Mouse (Mus musculus) neural tube, embryonic 14.5 days (tissue): ENCODE measurements around the gene Opcml. TPM values are rescaled to one million over a fixed set of nuclear protein-coding genes. Genes with fewer than 3 reads are reported as not detected.
A peak's percentile ranks its signal among the peaks of the same experiment; 100 is the strongest.

Experiments
- ATAC-seq: fragments of 200-750 bp; cut with Nextera tagmentation; 2 replicates; pipeline ENCODE4 v1.8.0; 2017; ENCODE audit warnings: low read depth, mild to moderate bottlenecking, moderate TSS enrichment, moderate library complexity
- H3K27ac ChIP-seq: fragments of 300-500 bp; sonication (generic); 2 replicates; pipeline ENCODE4 v1.5.1; 2014; ENCODE audit warnings: low read depth, mild to moderate bottlenecking, control low read depth, low read length, moderate library complexity, mixed read lengths
- H3K27me3 ChIP-seq: fragments of 300-500 bp; sonication (generic); 2 replicates; pipeline ENCODE4 v1.6.1; 2014; ENCODE audit warnings: low read length; ENCODE audit not compliant: control insufficient read depth, insufficient read depth
- H3K36me3 ChIP-seq: fragments of 300-500 bp; sonication (generic); 2 replicates; pipeline ENCODE4 v1.6.1; 2014; ENCODE audit warnings: low read length, mixed read lengths; ENCODE audit not compliant: control insufficient read depth, insufficient read depth
- H3K4me1 ChIP-seq: fragments of 300-500 bp; sonication (generic); 2 replicates; pipeline ENCODE4 v1.6.1; 2014; ENCODE audit warnings: low read length; ENCODE audit not compliant: control insufficient read depth, insufficient read depth
- H3K4me2 ChIP-seq: fragments of 300-500 bp; sonication (generic); 2 replicates; pipeline ENCODE4 v1.6.1; 2014; ENCODE audit warnings: mild to moderate bottlenecking, low read depth, low read length, control low read depth
- H3K4me3 ChIP-seq: fragments of 300-500 bp; sonication (generic); 2 replicates; pipeline ENCODE4 v1.5.1; 2014; ENCODE audit warnings: low read depth, low read length, control low read depth, mixed read lengths
- H3K9ac ChIP-seq: fragments of 300-500 bp; sonication (generic); replicated peaks from 2 replicates; pipeline ENCODE4 v1.6.1; 2014; ENCODE audit warnings: low read depth, mild to moderate bottlenecking, control low read depth, low read length, mixed read lengths
- H3K9me3 ChIP-seq: fragments of 300-500 bp; sonication (generic); 2 replicates; pipeline ENCODE4 v1.6.1; 2016; ENCODE audit warnings: low read length; ENCODE audit not compliant: control insufficient read depth
- WGBS: fragments of 180-500 bp; shearing (Covaris S2); extraction: QIAGEN DNeasy Blood & Tissue Kit; methylation state at CpG from one replicate; pipeline ENCODE4 v1.1.7; 2014; 5-methylcytosine and 5-hydroxymethylcytosine counted together
- polyA plus RNA-seq: library from polyadenylated mRNA; unstranded; fragments of >200 nt; fragmentation: Nextera tagmentation; extraction: Ambion mirVana; gene quantifications from 2 replicates; pipeline ENCODE4 v1.2.1, GENCODE M21; 2014

Gene Opcml
- polyA plus RNA-seq, 1 experiment from 2014 or later: 49.3 TPM

DNA sequence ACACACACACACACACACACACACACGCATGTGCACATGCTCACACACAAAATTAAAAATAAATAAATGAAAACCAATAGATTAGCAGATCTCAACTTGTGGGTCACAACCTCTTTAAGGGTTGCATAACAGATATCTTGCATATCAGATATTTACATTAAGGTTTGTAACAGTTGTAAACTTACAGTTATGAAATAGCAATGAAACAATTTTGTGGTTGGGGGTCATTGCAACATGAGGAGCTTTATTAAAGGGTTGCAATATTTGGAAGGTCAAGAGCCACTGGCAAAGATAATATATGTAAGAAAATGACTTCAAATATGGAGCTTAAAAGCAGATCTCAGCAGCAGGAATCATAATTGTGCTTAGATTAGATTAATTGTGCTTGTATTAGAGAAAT is 132.9 kb downstream of the Opcml start:
- 95% methylated on average over 1 of the region's 1 CpGs for WGBS
- Histone ChIP-seq H3K27me3 (no peaks in the 10 kb centered on the region), H3K4me3 (no peak overlapping the region), H3K4me1 (0 out of 2 replicates have a peak, but pooled peaks cover 2% of the 10 kb centered on the region), H3K9ac (no peak overlapping the region), H3K27ac (no peak overlapping the region), H3K9me3 (no peaks in the 10 kb centered on the region), H3K36me3 (no peaks in the 10 kb centered on the region), H3K4me2 (no peak overlapping the region)
- no peak for ATAC-seq

DNA sequence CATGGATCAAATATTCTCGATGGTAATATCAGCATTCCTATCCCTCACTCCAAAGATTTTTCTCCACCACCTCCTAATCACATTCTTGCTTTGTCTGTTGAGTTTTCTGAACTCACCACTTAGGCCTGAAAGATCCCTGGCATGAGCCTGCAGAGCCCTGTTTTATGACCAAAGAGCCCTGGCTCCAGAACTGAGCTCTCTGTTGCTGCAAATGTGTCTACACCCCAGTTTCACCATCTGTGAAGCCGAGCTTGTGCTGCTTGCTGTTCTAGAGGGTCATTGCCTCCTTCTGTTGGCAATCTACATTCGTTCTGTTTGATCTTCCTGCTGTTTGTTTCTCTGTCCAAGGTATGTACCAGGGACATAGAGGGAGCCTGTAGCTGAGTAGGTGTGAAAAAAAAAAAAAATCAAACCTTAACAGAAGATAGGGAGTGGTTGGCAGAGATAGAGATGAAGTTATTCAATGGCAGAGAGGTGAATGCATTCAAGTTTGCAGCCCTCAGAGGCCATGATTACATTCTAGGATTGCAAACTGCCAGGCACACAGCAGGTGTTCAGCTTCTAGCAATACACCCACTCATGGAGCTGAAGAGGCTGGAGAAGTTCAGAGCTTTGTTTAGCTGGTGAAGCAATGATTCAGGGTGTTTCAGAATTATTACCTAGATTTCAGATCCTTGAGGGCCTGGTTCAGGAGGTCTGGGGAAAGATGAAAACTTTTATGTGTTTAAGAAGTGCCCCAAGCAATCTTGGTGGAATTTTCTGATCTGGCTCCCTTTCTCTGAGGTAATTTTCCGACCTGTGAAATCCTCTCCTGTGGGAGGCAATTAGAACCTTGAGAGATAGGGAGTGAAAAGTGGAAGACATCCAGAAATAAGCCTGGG is 133.6 kb downstream of the Opcml start:
- 67% methylated on average over 4 of the region's 4 CpGs for WGBS
- no peak for ATAC-seq
- H3K9ac ChIP-seq: no peak overlapping the region

DNA sequence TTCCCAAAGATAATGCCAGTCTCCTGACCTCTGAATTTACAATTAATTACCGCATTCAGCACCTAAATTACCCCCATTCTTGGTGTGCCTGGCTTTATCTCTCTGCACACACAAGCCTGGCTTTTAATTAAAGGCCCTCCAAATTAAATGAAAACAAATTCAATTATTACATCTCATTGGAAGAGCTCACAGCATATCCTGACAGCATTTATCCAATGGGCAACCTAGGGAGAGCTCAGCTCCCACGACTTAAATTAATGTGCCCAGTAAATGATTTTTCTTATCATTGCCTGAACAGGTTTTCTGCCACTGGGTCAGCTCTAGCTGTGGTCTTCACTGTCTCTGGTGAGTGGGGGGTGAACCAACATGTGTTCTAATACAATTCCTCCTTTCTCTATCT is 135.1 kb downstream of the Opcml start:
- no peaks in the 10 kb centered on the region for H3K9me3 ChIP-seq
- H3K4me3 ChIP-seq: no peak overlapping the region
- 36% methylated on average over 2 of the region's 2 CpGs for WGBS
- ATAC-seq: no peak; the same call in 1 of the 2 replicates
- no peaks in the 10 kb centered on the region for H3K36me3 ChIP-seq
- no peak overlapping the region for H3K4me2 ChIP-seq
- H3K4me1 ChIP-seq: 0 out of 2 replicates have a peak, but pooled peaks cover 2% of the 10 kb centered on the region
- H3K27ac ChIP-seq: no peak overlapping the region
- no peaks in the 10 kb centered on the region for H3K27me3 ChIP-seq
- no peak overlapping the region for H3K9ac ChIP-seq

More for the DNA sequence above, 133.6 kb downstream of the Opcml start:
- 0 out of 2 replicates have a peak, but pooled peaks cover 2% of the 10 kb centered on the region for H3K4me1 ChIP-seq
- no peaks in the 10 kb centered on the region for H3K27me3 ChIP-seq
- H3K4me2 ChIP-seq: no peak overlapping the region
- H3K4me3 ChIP-seq: no peak overlapping the region
- no peaks in the 10 kb centered on the region for H3K36me3 ChIP-seq
- no peaks in the 10 kb centered on the region for H3K9me3 ChIP-seq
- no peak overlapping the region for H3K27ac ChIP-seq

DNA sequence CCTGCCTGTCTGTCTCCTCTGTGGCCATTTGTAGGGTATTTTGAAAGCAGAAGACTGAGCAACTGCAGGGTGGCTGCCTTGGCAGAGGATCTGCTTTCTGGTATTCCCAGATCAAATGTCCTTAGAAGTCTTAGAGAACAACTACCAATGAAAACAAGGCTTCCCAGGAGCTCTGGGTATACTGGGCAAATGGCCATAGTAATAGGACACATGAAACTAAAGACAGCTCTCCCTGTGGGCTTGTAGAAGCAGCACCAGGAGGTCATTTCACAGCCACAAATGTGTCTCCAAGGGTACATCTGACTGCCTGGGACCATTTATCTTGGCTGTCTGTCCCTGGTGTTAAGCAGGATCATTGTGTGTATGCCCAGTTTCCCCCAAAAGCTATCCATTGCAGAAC is 146.7 kb downstream of the Opcml start:
- no peak overlapping the region for H3K9ac ChIP-seq
- H3K27me3 ChIP-seq: no peaks in the 10 kb centered on the region
- peak; percentile 74 for ATAC-seq
- H3K36me3 ChIP-seq: no peaks in the 10 kb centered on the region
- H3K4me2 ChIP-seq: no peak overlapping the region
- H3K27ac ChIP-seq: no peak overlapping the region
- peaks cover 3% of the 10 kb centered on the region; the same call in 1 of the 2 replicates for H3K4me1 ChIP-seq
- H3K4me3 ChIP-seq: no peak overlapping the region
- no peaks in the 10 kb centered on the region for H3K9me3 ChIP-seq

DNA sequence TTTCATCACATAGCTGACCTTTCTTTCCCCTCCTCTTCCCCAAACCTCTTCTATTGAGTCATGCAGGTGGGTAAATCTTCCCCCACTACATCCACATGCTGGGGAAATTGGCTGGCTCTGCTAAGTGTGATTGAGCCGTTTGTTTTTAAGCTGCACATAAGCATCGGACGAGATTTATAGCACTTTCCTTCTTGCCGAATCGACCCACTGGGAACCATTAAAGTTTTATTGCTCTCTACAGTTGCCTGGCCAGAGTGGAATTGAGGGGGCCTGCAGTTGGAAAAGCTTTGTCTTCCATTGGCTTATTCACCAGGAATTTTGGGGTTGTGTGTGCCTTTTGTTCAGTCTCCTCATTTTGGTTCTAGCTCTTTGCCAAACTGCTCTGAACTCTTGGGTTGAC is 147.1 kb downstream of the Opcml start:
- Histone ChIP-seq H3K36me3 (no peaks in the 10 kb centered on the region), H3K4me3 (no peak overlapping the region), H3K27ac (no peak overlapping the region), H3K4me2 (no peak overlapping the region), H3K9ac (no peak overlapping the region), H3K27me3 (no peaks in the 10 kb centered on the region), H3K4me1 (peaks cover 3% of the 10 kb centered on the region; the same call in 1 of the 2 replicates), H3K9me3 (no peaks in the 10 kb centered on the region)
- WGBS: 4% methylated on average over 5 of the region's 5 CpGs
- peak; percentile 68 for ATAC-seq

DNA sequence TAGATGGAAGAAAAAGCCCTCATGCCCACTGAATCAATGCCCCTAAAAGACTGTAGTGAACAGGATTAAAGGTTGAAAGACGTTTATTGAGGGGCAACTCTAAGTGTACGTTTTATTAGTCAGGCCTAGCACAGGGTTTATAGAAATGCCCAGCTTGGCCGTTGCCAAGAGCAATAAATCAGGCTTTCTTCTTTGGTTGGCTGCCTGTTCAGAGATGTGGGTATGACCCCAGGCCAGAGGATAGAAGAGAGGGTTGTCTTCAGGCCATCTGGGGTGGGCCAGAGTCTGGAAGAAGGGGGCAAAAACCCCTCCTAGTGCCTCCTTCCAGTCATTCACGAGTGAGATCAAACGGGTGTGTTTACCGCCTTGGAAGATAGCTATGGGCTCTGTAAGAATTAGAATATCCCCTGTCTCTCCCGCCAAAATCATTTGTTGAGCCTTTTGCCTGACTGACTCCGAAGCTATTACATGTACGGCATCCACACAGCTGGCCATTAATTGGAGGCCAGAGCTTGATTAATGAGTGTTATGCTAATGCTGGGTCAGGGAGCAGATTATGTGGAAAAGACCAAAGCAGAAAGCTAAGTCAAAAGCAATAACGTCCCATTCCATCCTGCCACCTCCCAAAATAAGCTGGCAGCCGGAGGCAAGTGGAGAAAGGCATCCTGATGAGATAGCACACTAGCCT is 154.9 kb downstream of the Opcml start:
- Histone ChIP-seq H3K4me1 (no peaks in the 10 kb centered on the region), H3K4me2 (no peak overlapping the region), H3K9ac (no peak overlapping the region), H3K27ac (no peak overlapping the region), H3K27me3 (no peaks in the 10 kb centered on the region), H3K9me3 (no peaks in the 10 kb centered on the region), H3K4me3 (no peak overlapping the region), H3K36me3 (no peaks in the 10 kb centered on the region)
- ATAC-seq: peak; percentile 86; the same call in 1 of the 2 replicates
- WGBS: 12% methylated on average over 11 of the region's 11 CpGs

DNA sequence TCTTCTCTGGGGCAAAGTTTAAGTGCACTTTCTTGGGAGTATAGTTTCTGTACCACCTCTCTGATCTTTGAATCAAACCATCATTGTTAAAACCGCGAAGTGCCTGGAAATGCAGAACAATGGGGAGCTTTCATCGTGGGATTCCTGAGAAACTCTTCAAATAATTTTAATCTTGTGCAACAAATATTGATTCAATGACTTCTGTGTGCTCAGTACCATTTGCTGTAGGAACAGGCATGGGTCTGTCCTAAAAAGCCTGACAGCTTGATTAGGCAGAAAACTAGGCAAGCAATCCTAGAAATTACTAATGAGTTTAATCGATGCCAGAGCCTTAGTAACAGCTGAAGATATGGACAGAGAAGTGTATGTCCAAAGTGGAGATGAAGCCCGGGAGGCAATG is 160.5 kb downstream of the Opcml start:
- H3K27ac ChIP-seq: no peak overlapping the region
- no peaks in the 10 kb centered on the region for H3K4me1 ChIP-seq
- no peaks in the 10 kb centered on the region for H3K36me3 ChIP-seq
- no peaks in the 10 kb centered on the region for H3K27me3 ChIP-seq
- H3K9ac ChIP-seq: no peak overlapping the region
- H3K4me3 ChIP-seq: no peak overlapping the region
- H3K4me2 ChIP-seq: no peak overlapping the region
- ATAC-seq: no peak
- 55% methylated on average over 5 of the region's 5 CpGs for WGBS
- H3K9me3 ChIP-seq: no peaks in the 10 kb centered on the region

DNA sequence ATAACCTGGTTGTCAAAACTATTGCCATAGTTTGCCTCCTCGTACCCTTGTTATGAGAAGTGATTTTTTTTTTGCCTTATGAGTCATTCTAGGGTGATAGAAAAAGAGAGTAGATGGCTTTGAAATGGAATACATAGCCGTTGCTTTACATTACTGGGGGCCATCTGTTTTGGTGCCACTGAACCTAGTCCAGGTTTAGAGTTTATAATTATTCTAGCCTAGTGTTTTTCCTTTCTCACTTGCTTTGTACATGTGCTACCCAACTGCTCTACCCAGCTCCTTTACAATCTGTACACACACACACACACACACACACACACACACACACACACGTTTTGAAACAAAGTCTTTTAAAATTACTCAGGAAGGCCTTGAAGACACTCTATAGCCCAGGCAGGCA is 171.1 kb downstream of the Opcml start:
- no peak for ATAC-seq
- no peaks in the 10 kb centered on the region for H3K36me3 ChIP-seq
- no peak overlapping the region for H3K9ac ChIP-seq
- H3K27ac ChIP-seq: no peak overlapping the region
- H3K4me1 ChIP-seq: no peaks in the 10 kb centered on the region
- H3K4me2 ChIP-seq: no peak overlapping the region
- H3K27me3 ChIP-seq: no peaks in the 10 kb centered on the region
- WGBS: 76% methylated on average over 3 of the region's 3 CpGs
- no peaks in the 10 kb centered on the region for H3K9me3 ChIP-seq
- no peak overlapping the region for H3K4me3 ChIP-seq

DNA sequence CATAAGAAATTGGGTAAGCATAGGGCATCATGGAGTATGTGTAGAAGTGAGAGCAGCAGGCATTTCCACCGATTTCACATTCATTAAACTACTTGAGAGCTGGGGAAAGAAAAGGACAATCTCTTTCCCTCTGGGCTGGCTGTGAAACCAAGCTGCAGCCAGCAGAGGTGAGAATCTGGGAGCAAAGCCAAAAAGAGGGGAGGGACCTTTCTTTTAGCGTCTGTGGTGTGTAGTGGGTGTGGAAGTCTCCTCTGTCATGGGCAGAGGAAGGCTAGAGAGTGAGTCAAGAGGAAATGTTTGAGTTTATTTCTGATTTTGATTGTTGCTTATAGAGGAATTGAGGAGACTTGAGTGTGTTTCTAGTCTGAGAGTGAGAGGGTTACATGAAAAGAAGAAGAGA is 172.8 kb downstream of the Opcml start:
- ATAC-seq: no peak
- H3K9me3 ChIP-seq: no peaks in the 10 kb centered on the region
- H3K4me2 ChIP-seq: no peak overlapping the region
- H3K36me3 ChIP-seq: no peaks in the 10 kb centered on the region
- H3K27me3 ChIP-seq: no peaks in the 10 kb centered on the region
- H3K27ac ChIP-seq: no peak overlapping the region
- no peaks in the 10 kb centered on the region for H3K4me1 ChIP-seq
- H3K9ac ChIP-seq: no peak overlapping the region
- H3K4me3 ChIP-seq: no peak overlapping the region
- WGBS: 53% methylated on average over 2 of the region's 2 CpGs
